Mouse (Mus musculus) telencephalon, adult 2 months (tissue): ENCODE data around the gene Alyref.

Source experiments
- DNase-seq: peaks from one replicate; pipeline ENCODE4 v3.0.0-alpha.2; 2011; ENCODE audit warnings: low read depth, low spot score

Alyref gene

DNA sequence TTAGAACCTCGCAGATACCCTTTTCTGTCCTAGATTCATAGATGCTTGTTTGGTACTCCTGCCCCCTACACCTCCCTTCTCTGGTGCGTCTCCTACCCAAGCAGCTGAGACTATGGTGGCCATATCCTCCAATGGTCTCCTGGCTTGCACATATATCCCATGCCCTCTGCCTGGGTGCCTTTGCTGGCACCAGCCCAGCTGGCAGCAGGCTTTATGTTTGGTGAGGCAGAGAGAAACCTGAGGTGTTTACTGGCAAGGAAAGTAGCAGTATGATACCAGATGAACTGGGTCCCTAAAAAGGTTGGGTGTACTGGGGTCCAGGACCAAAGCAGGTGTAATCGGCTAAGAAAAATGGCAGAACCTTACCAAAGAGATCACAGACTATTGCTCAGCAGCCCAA, 52.2 kb downstream of the Alyref start:
- DNase-seq, result no peak

DNA sequence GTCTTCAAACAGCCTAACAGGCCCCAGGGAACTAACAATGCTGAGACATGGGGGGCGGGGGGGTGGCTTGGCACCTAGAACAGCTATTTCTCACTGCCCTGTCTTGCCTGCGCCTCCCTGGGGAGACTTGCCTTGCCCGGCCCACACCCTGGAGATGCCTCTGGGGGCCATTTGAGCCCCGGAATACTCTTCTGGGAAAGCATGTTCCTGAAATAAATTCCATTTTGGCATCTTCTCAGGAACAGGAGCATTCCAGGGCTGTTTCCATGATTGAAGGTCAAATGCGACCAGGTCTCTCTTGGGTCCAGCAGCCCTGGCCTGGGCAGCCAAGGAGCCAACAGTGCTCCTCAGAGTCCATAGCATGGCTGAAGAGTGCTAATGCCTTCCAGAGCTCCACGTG, 55.8 kb downstream of the Alyref start:
- DNase-seq, result no peak
